Mouse (Mus musculus) stomach, postnatal 0 days (tissue): ENCODE results near the gene Hist1h2ak. TPM values are rescaled to one million over a fixed set of nuclear protein-coding genes. Genes with fewer than 3 reads are reported as not detected.
"Not testable (repeated sequence)": the region's sequence is repeated elsewhere in the genome, so short reads cannot be mapped to it uniquely, and the experiment has no call there.

Experiments used
- ATAC-seq: fragments of 200-750 bp; cut with Nextera tagmentation; 2 replicates; pipeline ENCODE4 v1.8.0; 2017; ENCODE audit not compliant: low FRiP score, low TSS enrichment
- DNase-seq: peaks from one replicate; pipeline ENCODE4 v3.0.0-alpha.2; 2016; ENCODE audit warnings: low spot score
- H3K27ac ChIP-seq: fragments of 300-500 bp; sonication (generic); replicated peaks from 2 replicates; pipeline ENCODE4 v1.5.1; 2014; ENCODE audit warnings: mild to moderate bottlenecking, control low read depth
- H3K27me3 ChIP-seq: fragments of 300-500 bp; sonication (generic); 2 replicates; pipeline ENCODE4 v1.6.1; 2014; ENCODE audit warnings: low read length; ENCODE audit not compliant: control insufficient read depth, insufficient read depth
- H3K36me3 ChIP-seq: fragments of 300-500 bp; sonication (generic); 2 replicates; pipeline ENCODE4 v1.6.1; 2014; ENCODE audit warnings: low read length, mixed read lengths; ENCODE audit not compliant: control insufficient read depth, insufficient read depth
- H3K4me1 ChIP-seq: fragments of 300-500 bp; sonication (generic); replicated peaks from 2 replicates; pipeline ENCODE4 v1.6.1; 2014; ENCODE audit warnings: antibody characterized with exemption; ENCODE audit not compliant: control insufficient read depth, insufficient read depth
- H3K4me2 ChIP-seq: fragments of 300-500 bp; sonication (generic); replicated peaks from 2 replicates; pipeline ENCODE4 v1.6.1; 2014; ENCODE audit warnings: low read depth, mild to moderate bottlenecking, control low read depth, moderate library complexity
- H3K4me3 ChIP-seq: fragments of 300-500 bp; sonication (generic); 2 replicates; pipeline ENCODE4 v1.5.1; 2014; ENCODE audit warnings: low read depth, low read length, control low read depth
- H3K9ac ChIP-seq: fragments of 300-500 bp; sonication (generic); 2 replicates; pipeline ENCODE4 v1.6.1; 2014; ENCODE audit warnings: mild to moderate bottlenecking, low read length, control low read depth, mixed read lengths
- H3K9me3 ChIP-seq: fragments of 300-500 bp; sonication (generic); 2 replicates; pipeline ENCODE4 v1.6.1; 2016; ENCODE audit warnings: low read length; ENCODE audit not compliant: control insufficient read depth
- CTCF ChIP-seq: IDR thresholded peaks from 2 replicates; pipeline ENCODE4 v1.5.1; 2016; ENCODE audit warnings: antibody characterized with exemption, low read depth, mild to moderate bottlenecking, moderate library complexity
- EP300 ChIP-seq: optimal IDR thresholded peaks from 2 replicates; pipeline ENCODE3; 2016; ENCODE audit warnings: antibody characterized with exemption
- WGBS: fragments of 180-500 bp; shearing (Covaris S2); extraction: QIAGEN DNeasy Blood & Tissue Kit; methylation state at CpG from one replicate; pipeline ENCODE4 v1.1.7; 2014; 5-methylcytosine and 5-hydroxymethylcytosine counted together
- polyA plus RNA-seq: library from polyadenylated mRNA; unstranded; fragments of >200 nt; fragmentation: Nextera tagmentation; extraction: Ambion mirVana; gene quantifications from 2 replicates; pipeline ENCODE4 v1.2.1, GENCODE M21; 2015

The Hist1h2ak gene
- polyA plus RNA-seq, 1 experiment from 2014 or later = 19.3 TPM

DNA sequence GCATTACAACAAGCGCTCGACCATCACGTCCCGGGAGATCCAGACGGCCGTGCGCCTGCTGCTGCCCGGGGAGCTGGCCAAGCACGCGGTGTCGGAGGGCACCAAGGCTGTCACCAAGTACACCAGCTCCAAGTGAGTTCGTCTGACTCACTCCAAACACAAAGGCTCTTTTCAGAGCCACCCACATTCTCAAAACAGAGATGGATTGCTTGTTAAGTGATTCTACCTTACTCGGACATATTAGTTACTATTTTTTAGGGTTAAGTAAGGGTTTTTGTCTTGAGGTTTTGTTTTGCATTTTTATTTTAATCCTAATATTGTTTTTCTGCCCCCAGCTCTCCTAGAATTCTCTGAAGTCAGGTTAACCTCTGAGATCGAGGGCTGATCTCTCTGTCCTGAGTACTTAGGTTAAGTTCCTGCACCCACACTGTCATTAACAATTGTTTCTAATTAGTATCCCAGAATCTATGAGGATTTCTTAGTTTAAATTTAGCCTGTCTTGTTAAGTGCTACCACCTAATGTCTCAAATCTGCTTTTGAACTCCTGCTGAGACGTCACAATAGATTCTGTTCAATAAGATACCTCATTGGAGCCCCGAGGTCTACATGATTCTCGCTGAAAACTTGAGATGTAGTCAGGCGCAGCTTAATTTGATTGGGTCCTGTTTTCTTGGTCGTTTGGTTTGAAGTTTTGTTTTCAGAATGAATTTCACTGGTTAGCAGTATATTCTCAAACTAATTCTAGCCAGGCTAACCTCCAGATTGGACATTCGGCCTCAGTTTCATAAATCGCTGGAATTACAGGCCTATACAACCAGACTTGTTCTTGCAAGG, 34.4 kb upstream of the Hist1h2ak start:
- WGBS = 32% methylated on average over 13 of the region's 21 CpGs
- no peaks in the 10 kb centered on the region for H3K4me1 ChIP-seq
- no peak overlapping the region for H3K9ac ChIP-seq
- ATAC-seq = peak; percentile 50
- H3K9me3 ChIP-seq = no peaks in the 10 kb centered on the region
- H3K4me2 ChIP-seq = peak overlapping the region; percentile 35
- no peak for DNase-seq
- no peak for TF ChIP-seq CTCF
- TF ChIP-seq EP300 = no peak
- H3K27me3 ChIP-seq = no peaks in the 10 kb centered on the region
- H3K27ac ChIP-seq = peak overlapping the region; percentile 53; the same call in 1 of the 2 replicates
- no peaks in the 10 kb centered on the region for H3K36me3 ChIP-seq
- no peak overlapping the region for H3K4me3 ChIP-seq

DNA sequence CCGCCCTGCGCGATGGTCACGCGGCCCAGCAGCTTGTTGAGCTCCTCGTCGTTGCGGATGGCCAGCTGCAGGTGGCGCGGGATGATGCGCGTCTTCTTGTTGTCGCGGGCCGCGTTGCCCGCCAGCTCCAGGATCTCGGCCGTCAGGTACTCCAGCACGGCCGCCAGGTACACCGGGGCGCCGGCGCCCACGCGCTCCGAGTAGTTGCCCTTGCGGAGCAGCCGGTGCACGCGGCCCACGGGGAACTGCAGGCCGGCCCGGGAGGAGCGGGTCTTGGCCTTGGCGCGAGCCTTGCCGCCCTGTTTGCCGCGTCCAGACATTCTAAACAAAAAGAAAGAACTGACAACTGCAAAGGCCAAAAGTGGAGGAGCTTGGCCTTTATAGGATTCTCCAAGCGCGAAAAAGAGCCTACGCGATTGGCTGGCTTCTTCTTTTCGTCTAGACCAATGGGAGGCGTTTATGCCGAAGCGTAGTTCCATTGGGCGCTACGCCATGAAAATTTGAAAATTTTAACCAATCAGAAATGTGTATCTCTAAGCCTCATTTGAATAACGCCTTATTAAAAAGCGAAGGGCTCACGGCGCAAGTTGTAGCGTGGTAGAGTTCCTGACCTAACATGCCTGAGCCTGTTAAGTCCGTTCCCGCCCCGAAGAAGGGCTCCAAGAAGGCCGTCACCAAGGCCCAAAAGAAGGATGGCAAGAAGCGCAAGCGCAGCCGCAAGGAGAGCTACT, 33.4 kb upstream of the Hist1h2ak start, which contains the start of the genes Hist1h2an and Hist1h2bp:
Gene Hist1h2an (minus strand): TSS at position 320 of the 731 bp plus-strand sequence.
Gene Hist1h2bp (plus strand): TSS at position 563 of the 731 bp plus-strand sequence.
- not testable (repeated sequence) for H3K27me3 ChIP-seq, H3K4me1 ChIP-seq, H3K36me3 ChIP-seq, H3K9me3 ChIP-seq
- TF ChIP-seq EP300 = peak; percentile 40
- DNase-seq (peak; percentile 85), ATAC-seq (peak; percentile 93)
- Histone ChIP-seq H3K9ac (peak within 1 kb of the TSS; percentile 38; the same call in 1 of the 2 replicates), H3K4me2 (peak within 1 kb of the TSS; percentile 50), H3K27ac (peak within 1 kb of the TSS; percentile 79), H3K4me3 (peak within 1 kb of the TSS; percentile 28)
- under 1% methylated on average over 35 of the region's 63 CpGs for WGBS

DNA sequence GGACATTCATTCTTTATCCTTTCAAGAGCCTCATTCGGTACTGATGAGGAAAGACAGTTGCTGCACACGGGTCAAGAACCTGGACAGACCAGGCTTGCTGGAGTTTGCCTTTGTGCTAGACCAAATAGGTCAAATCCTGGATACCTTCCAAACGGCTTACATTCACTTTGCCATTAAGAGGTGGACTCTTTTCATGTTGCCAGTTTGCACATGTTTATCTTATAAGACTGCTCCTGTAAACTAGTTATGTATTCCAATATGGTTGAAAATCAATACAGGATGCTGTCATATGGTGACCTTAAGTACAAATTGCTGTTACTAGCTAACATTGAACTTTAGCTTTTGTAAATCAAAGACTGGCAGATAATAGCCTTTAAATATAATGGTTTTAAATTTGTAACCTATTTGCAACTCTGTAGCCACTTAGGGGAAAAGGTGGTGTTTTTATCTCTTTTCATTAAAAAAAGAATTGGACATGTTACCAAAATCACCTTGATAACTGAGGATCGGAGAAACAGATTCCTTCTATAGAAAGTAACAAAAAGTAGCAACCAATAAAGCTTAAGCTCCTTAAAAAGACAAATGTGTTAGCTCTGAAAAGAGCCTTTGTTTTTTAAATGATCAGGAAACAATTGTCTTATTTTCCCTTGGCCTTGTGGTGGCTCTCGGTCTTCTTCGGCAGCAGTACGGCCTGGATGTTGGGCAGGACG, 32.7 kb upstream of the Hist1h2ak start:
- no peak for ATAC-seq
- Histone ChIP-seq H3K4me1 (no peaks in the 10 kb centered on the region), H3K9me3 (no peaks in the 10 kb centered on the region), H3K4me2 (peak overlapping the region; percentile 49), H3K4me3 (peak overlapping the region; percentile 28), H3K36me3 (no peaks in the 10 kb centered on the region), H3K27me3 (no peaks in the 10 kb centered on the region), H3K9ac (peak overlapping the region; percentile 38; the same call in 1 of the 2 replicates), H3K27ac (peak overlapping the region; percentile 70)
- TF ChIP-seq CTCF = no peak
- no peak for TF ChIP-seq EP300
- WGBS = 5% methylated on average over 8 of the region's 8 CpGs
- DNase-seq = no peak

DNA sequence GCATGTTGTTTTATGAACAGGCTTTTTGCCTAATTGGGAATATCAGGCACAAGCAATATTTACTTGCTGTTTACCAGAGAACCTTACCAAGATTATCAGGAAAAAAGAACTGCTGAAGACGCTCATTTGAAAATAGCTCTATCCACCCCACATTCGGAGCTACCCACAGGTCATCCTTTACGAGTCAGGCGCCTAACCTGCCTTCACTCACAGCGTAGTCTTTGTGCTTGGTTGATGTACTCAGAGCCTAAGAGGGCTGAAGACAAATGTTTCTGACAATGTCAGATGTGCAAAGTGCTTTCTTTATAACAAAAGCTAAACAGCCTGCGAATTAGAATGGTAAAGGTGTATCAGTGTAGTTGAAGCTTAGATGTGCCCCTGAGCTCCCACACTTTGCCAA, 30.7 kb upstream of the Hist1h2ak start:
- Histone ChIP-seq H3K9me3 (no peaks in the 10 kb centered on the region), H3K36me3 (no peaks in the 10 kb centered on the region), H3K9ac (no peak overlapping the region), H3K27me3 (no peaks in the 10 kb centered on the region), H3K4me1 (no peaks in the 10 kb centered on the region), H3K4me2 (no peak overlapping the region), H3K27ac (no peak overlapping the region; the same call in 1 of the 2 replicates), H3K4me3 (no peak overlapping the region)
- ATAC-seq = no peak
- DNase-seq = no peak
- TF ChIP-seq CTCF (no peak), EP300 (no peak)
- WGBS = 31% methylated on average over 6 of the region's 6 CpGs

DNA sequence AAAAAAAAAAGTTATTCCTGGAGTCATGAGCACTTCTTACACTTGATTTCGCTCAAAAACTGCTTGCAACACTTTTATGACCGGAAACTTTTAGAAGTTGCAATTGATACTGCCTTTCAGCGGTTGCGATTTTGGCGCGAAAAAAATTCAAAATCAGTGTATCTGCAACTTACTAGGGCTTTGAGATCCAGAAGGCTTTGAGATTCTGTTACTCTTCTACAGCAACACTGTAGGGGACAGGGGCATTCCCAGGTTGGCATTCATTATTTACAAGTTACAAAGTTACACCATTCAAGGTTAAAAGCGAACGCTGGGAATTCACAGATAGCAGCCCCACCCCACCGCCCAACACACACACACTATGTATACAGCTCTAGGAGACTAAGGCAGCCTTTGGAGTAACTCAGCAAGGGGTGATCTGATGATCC, 30.1 kb upstream of the Hist1h2ak start:
- peak overlapping the region; percentile 54 for H3K4me2 ChIP-seq
- H3K27me3 ChIP-seq = no peaks in the 10 kb centered on the region
- 3% methylated on average over 9 of the region's 9 CpGs for WGBS
- H3K36me3 ChIP-seq = no peaks in the 10 kb centered on the region
- H3K4me1 ChIP-seq = no peaks in the 10 kb centered on the region
- peak overlapping the region; percentile 1; the same call in 1 of the 2 replicates for H3K9ac ChIP-seq
- H3K27ac ChIP-seq = peak overlapping the region; percentile 35
- ATAC-seq = no peak
- no peaks in the 10 kb centered on the region for H3K9me3 ChIP-seq
- TF ChIP-seq EP300 = no peak
- peak overlapping the region; percentile 33 for H3K4me3 ChIP-seq
- DNase-seq = peak; percentile 30
